Mouse (Mus musculus) kidney, adult 8-10 months (tissue): ENCODE measurements at regions not wholly inside any gene's neighbourhood (a gene's known extent, or its start where the extent isn't known, plus 50 kb on each side); places are given as distances from the start of the nearest gene placed in this dataset.

Source experiments
- DNase-seq, 2 experiments: peaks; one replicate each; pipeline ENCODE4 v3.0.0; 2022

DNA sequence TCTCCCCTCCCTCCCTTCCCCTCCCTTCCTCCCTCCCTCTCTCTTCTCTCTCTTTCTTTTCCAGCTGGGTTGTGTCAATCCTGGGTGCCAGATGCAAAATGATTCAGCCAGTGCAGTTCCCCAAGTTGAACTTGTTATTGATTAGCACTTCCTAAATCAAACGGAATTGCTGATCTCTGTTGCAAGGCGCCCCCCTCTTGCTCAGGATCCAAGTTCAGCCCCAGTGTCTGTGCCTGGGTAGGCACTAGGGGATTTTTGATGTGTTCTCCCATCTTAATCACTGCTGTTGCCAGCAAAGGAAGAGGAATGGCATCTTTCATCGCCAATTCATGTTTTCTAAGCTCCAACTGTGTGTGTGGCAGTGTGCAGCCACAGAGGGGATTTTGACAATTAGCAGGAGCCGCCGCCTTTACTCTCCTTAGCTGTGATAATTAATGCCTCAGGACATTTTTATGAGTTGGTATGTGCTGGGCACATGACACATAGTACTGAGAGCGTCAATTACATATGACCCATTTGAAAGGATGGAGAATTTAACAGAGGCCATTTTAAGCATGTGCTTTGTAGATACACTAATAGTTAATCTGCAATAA is 125.9 kb upstream of the Veph1 start:
- DNase-seq = no peak

DNA sequence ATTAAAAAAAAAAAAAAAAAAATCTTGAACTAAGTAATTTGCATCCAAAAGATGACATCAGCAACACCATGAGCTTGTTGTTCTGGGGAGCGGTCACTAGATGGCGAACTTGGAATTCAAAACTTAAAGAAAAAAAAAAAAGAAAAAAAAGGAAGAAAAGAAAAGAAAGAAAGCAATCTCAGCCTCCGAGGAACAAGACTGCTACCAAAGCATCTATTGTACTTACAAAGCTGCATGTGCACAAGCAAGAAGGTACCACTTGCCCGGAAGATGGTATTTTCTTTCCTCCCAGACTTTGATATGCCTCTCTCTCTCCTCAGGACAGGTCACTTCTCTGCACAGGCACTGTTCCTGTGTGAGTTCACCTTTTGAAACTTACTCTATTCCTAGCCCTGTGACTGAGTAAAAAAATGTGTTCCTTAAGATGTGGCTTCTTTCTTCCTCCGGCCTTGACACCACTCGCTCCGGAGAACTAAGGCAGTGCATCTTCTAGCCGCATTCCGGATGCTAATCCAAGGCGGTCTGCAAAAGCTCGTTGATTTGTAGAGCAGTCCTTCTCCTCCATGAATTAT is 114.2 kb upstream of the Veph1 start:
- DNase-seq = peak in 1 of 2 experiments; percentile 27

DNA sequence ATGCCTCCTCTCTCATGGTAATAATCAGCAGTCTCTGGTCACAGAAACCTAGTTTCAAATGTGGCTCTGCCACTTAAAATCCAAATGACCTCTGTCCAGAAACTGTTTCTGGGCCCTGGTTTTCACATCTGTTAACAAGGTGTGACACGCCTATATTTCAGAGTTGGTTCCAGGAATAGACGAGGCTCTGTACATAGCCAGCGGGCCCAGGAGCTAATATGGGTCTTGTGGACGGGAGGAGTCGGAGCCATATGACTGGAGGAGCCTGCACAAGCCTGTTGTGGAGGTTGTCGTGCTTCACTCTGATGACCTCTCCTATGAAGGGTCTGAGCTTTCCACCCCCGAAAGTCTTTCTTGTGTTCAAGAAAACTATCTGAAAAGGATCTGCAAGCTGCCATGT is 112.2 kb upstream of the Veph1 start:
- DNase-seq = no peak

- no peak for DNase-seq
Measured at GRCm38 (mm10) chr3:66405645-66406044, 109.0 kb upstream of the Veph1 start.

DNA sequence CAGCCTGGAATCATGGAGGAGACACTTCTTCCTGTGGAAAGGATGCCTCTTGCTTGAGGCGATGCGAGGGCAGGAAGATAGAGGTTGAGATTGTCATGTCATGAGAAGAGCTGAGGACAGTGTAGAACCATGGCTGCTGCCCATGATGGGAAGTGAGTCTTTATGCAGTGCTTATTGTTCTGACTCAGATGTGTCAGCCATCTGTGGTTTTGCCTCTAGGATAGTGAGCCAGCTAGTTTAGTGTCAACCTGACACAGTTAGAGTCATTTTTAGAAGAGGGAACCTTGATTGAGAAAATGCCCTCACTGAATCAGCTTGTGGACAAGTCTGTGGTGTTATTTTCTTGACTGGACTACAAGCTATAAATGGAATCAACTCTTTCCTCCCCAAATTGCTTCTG is 107.1 kb upstream of the Veph1 start:
- DNase-seq = no peak

DNA sequence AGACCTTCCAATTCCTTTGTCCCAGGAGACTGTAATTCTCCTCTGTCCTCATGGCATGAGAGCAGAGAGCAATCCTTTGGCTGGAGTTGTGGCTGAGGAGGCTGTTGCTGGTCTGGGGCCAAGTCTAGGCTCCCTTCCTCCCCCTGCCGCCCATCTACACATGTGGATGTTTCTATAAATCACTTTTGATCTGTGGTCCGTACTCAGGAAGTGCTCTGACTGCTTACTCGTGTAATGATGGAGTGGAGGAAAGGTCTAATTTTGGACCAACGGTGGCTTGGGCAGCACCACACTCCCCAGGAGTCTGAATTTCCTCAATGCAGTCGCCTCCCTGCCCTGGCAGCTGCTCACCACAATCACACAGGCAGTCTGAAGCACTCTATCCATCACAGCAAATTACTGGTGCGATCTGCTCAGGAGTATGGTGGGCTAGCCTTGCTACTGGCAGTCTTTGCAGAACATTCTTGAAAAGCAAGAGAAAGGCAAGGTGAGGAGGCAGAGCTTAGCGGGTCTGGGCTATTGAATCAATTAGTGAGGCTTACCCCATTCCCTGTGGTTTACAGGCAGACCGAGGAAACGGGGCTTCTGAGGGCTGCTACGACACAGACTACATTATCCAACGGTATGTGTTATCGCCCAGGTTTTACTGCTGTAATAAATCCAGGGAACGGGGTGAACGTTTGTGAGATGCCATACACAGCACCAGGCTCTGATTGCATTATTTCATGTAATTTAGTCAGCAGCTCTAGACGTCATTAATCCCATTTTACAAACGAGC is 104.3 kb upstream of the Veph1 start:
- DNase-seq = no peak

DNA sequence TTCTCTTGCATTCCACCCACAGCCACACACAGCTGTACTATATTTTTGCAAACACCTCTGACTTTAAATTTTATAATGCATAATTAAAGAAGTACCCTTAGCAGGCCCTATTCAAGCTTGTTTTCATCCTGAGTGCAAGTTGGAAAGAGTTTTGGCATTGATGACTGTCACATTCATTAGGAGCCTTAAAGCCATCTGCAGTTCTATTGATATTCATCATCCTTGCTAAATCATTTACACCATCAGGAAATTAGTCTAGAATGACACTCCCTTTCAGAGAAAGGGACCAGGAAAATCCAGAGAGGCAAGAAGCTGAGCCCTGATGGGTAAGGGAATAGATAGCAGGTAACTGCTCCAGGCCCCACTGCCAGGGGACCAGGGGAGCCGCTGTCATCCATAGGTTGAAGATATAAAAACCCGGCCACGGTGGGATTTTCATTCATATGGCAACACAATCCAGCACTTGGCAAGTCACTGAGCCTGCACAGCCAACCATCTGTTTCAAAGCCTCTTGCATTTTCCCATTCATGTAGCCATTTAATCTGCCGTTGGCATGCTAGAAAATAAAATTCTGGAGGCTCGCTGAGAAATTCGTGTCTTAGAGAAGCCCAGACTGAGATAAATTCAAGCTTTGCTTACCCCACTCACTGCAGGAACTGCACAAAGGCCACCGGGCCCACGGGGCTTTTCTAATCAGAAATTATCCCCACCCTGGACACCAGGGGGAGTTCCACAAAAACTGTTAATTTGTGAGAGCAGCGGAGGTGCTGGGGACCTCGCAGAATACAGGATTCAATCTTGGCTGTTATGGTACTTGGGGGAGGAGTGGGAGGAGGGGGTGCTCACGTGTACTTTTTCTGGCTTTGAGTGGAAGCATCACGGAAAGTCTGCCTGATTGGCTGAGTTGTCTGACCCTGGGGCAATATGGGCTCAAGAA is 101.8 kb upstream of the Veph1 start:
- DNase-seq = no peak

- DNase-seq = no peak
Measured at GRCm38 (mm10) chr3:66375088-66375910, 78.7 kb upstream of the Veph1 start.

DNA sequence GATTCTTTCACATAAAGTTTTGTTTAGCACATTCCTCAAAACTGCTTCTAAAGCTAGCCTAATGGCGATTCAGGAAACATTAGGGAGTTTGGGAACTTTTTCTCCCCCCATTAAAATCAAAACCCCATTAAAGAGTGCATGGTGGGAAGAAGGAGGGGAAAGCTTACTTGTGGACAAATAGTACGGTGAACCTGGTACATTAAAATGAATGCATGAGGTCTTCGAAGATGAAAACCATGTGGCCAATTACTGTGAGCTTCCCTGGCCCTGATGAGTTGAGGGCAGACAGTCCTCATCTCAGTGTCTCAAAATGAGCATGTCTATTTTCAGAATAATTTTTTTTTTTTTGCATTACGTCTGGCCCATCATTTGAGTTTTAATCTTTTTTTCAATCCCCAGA is 78.0 kb upstream of the Veph1 start:
- DNase-seq = no peak

DNA sequence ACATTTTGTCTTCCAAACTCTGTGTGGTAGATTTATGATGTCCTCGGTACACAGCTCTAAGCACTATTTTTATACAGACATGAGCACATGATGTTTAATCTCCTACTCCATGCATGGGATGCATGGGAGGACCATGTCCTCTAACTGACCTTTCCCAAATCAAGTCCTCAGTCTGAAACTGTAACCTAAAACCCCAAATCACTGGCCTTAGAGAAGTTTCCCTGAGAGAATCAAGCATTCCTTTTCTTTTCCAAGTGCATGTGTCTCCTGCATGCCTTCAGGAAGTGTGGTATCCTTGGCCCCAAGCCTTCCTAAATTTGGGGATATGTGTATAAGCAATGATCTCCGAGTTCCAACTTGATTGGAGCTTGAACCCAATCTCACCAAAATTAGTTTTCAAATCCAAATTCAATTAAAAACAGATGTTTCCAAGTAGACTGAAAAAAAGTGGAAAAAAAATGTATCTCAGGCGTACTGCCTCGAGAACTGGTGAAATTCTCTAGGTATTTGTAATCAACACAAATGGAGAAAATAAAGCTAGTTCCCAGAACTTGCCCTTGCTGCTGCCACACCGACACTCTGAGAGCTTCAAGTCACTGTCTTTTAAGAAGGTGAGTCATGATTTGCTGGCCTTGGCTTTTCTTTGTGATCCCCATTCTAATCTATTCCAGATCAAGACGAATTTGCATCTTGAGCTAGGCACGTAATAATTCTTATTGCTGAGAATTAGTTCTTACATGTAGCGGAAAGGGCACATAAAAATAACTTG is 77.4 kb upstream of the Veph1 start:
- no peak for DNase-seq
